Mouse (Mus musculus) frontal cortex, adult (tissue): ENCODE results near the gene Gm20388.

Source experiments
- ATAC-seq: cut with Nextera tagmentation; 2 replicates; pipeline ENCODE4 v1.9.2; 2017; ENCODE audit warnings: mild to moderate bottlenecking, moderate library complexity, mixed read lengths; ENCODE audit not compliant: low TSS enrichment

Gm20388 gene

GRCm38 (mm10) chr8:119910547-119911257, at the start of gene Gm20388:
TSS of gene Gm20388 (plus strand) at chr8:119910841.
- peak; percentile 94 for ATAC-seq

- peak; percentile 96 for ATAC-seq
Observed at GRCm38 (mm10) chr8:119861706-119862389, 48.8 kb upstream of the Gm20388 start, which contains the start of gene Klhl36. TSS of gene Klhl36 (plus strand) at chr8:119862266.

GRCm38 (mm10) chr8:119862390-119862734, 48.3 kb upstream of the Gm20388 start:
- ATAC-seq: peak; percentile 51

GRCm38 (mm10) chr8:119862749-119863148, 47.9 kb upstream of the Gm20388 start:
- ATAC-seq: peak; percentile 32; the same call in 1 of the 2 replicates

- no peak for ATAC-seq
Observed at GRCm38 (mm10) chr8:119869616-119870015, 41.0 kb upstream of the Gm20388 start.

GRCm38 (mm10) chr8:119873181-119873580, 37.5 kb upstream of the Gm20388 start:
- no peak for ATAC-seq

- no peak for ATAC-seq
Observed at GRCm38 (mm10) chr8:119881301-119881700, 29.3 kb upstream of the Gm20388 start.

GRCm38 (mm10) chr8:119881917-119882316, 28.7 kb upstream of the Gm20388 start:
- no peak for ATAC-seq

GRCm38 (mm10) chr8:119883281-119883680, 27.4 kb upstream of the Gm20388 start:
- no peak for ATAC-seq

GRCm38 (mm10) chr8:119885612-119886011, 25.0 kb upstream of the Gm20388 start:
- no peak for ATAC-seq

GRCm38 (mm10) chr8:119887130-119887529, 23.5 kb upstream of the Gm20388 start:
- no peak for ATAC-seq

GRCm38 (mm10) chr8:119888012-119888411, 22.6 kb upstream of the Gm20388 start:
- no peak for ATAC-seq

- no peak for ATAC-seq
Observed at GRCm38 (mm10) chr8:119897069-119897468, 13.6 kb upstream of the Gm20388 start.

- ATAC-seq: no peak
Observed at GRCm38 (mm10) chr8:119897933-119898332, 12.7 kb upstream of the Gm20388 start.

GRCm38 (mm10) chr8:119901349-119901748, 9.3 kb upstream of the Gm20388 start:
- ATAC-seq: no peak

- ATAC-seq: no peak
Observed at GRCm38 (mm10) chr8:119901952-119902351, 8.7 kb upstream of the Gm20388 start.

- ATAC-seq: no peak
Observed at GRCm38 (mm10) chr8:119904323-119904911, 6.2 kb upstream of the Gm20388 start.

- ATAC-seq: peak; percentile 50
Observed at GRCm38 (mm10) chr8:119909944-119910546, 596 bp upstream of the Gm20388 start, which contains the start of gene Usp10. TSS of gene Usp10 (plus strand) at chr8:119910360.

GRCm38 (mm10) chr8:119911258-119911962, 769 bp downstream of the Gm20388 start:
- ATAC-seq: peak; percentile 30; the same call in 1 of the 2 replicates

- no peak for ATAC-seq
Observed at GRCm38 (mm10) chr8:119912643-119913042, 2.0 kb downstream of the Gm20388 start.

- ATAC-seq: no peak
Observed at GRCm38 (mm10) chr8:119913181-119913580, 2.5 kb downstream of the Gm20388 start.

GRCm38 (mm10) chr8:119914161-119914560, 3.5 kb downstream of the Gm20388 start:
- no peak for ATAC-seq
